Mouse (Mus musculus) stomach, embryonic 14.5 days (tissue): Measurements from ENCODE around the gene Ceacam20. TPM values are rescaled to one million over a fixed set of nuclear protein-coding genes. Genes with fewer than 3 reads are reported as not detected.
"Not testable (repeated sequence)": the region's sequence is repeated elsewhere in the genome, so short reads cannot be mapped to it uniquely, and the experiment has no call there.

Experiments used
- ATAC-seq: fragments of 200-750 bp; cut with Nextera tagmentation; 2 replicates; pipeline ENCODE4 v1.8.0; 2017; ENCODE audit warnings: low read depth, moderate TSS enrichment; ENCODE audit not compliant: insufficient number of reproducible peaks, insufficient read depth, low FRiP score
- H3K27ac ChIP-seq: fragments of 300-500 bp; sonication (generic); 2 replicates; pipeline ENCODE4 v1.5.1; 2014; ENCODE audit warnings: mild to moderate bottlenecking, low read length, moderate library complexity, mixed read lengths
- H3K27me3 ChIP-seq: fragments of 300-500 bp; sonication (generic); 2 replicates; pipeline ENCODE4 v1.6.1; 2014; ENCODE audit warnings: low read length, control low read depth, mixed read lengths; ENCODE audit not compliant: control insufficient read depth, insufficient read depth
- H3K36me3 ChIP-seq: fragments of 300-500 bp; sonication (generic); 2 replicates; pipeline ENCODE4 v1.6.1; 2014; ENCODE audit warnings: mild to moderate bottlenecking, control low read depth, low read length, moderate library complexity, mixed read lengths; ENCODE audit not compliant: control insufficient read depth, insufficient read depth
- H3K4me1 ChIP-seq: fragments of 300-500 bp; sonication (generic); 2 replicates; pipeline ENCODE4 v1.6.1; 2014; ENCODE audit warnings: low read length, control low read depth, mixed read lengths; ENCODE audit not compliant: control insufficient read depth, insufficient read depth
- H3K4me2 ChIP-seq: fragments of 300-500 bp; sonication (generic); replicated peaks from 2 replicates; pipeline ENCODE4 v1.6.1; 2014; ENCODE audit warnings: low read depth, low read length, control low read depth
- H3K4me3 ChIP-seq: fragments of 300-500 bp; sonication (generic); 2 replicates; pipeline ENCODE4 v1.5.1; 2014; ENCODE audit warnings: low read depth, low read length, control low read depth
- H3K9ac ChIP-seq: fragments of 300-500 bp; sonication (generic); replicated peaks from 2 replicates; pipeline ENCODE4 v1.6.1; 2014; ENCODE audit warnings: low read depth, mild to moderate bottlenecking, control low read depth, low read length, moderate library complexity, mixed read lengths
- H3K9me3 ChIP-seq: fragments of 300-500 bp; sonication (generic); 2 replicates; pipeline ENCODE4 v1.6.1; 2016; ENCODE audit warnings: low read depth, low read length, control low read depth; ENCODE audit not compliant: control insufficient read depth
- WGBS: fragments of 180-500 bp; shearing (Covaris S2); extraction: QIAGEN DNeasy Blood & Tissue Kit; methylation state at CpG from one replicate; pipeline ENCODE4 v1.1.7; 2014; 5-methylcytosine and 5-hydroxymethylcytosine counted together
- polyA plus RNA-seq: library from polyadenylated mRNA; unstranded; fragments of >200 nt; fragmentation: Nextera tagmentation; extraction: Ambion mirVana; gene quantifications from 2 replicates; pipeline ENCODE4 v1.2.1, GENCODE M21; 2014

Gene Ceacam20
- polyA plus RNA-seq, 1 experiment from 2014 or later = not detected

DNA sequence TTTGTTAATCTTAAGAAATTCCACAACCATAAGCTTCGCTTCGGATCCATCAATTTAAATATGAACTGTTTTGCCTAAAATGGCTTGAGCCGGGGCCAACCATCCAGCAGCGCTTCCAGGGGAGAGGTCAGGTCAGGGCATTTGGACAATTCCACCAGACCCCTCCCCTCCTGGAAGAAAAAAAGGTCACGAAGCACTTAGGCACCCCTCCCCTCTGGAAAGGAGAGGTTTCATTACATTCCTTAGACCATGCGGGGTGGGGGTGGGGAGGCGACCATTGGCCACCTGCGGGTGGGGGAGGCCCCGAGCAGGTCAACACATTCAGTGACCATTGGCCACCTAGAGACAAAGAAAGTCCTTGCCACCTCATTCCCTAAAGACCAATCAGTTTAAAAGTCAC lies 12.2 kb upstream of the Ceacam20 start:
- Histone ChIP-seq H3K4me3 (no peak overlapping the region), H3K9me3 (no peaks in the 10 kb centered on the region), H3K4me1 (no peaks in the 10 kb centered on the region), H3K4me2 (no peak overlapping the region), H3K27me3 (no peaks in the 10 kb centered on the region), H3K9ac (no peak overlapping the region), H3K27ac (no peak overlapping the region), H3K36me3 (no peaks in the 10 kb centered on the region)
- ATAC-seq = no peak
- WGBS = 31% methylated on average over 9 of the region's 9 CpGs

DNA sequence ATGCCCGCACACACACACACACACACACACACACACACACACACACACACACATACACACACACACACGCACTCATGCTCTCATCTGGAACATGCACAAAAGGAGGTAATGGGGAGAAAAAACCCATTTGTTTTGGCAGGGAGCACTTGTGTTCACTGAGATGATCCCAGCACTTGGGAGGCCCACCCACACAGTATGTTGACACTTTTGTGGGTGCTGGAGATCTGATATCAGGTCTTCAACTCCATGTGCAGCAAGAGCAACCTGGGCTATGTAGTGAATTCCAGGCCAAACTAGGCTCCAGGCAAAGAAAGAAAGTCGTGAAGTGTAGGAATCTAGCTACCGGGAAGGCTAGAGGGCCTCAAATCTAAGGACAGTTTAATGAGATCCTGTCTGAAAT lies 9.4 kb upstream of the Ceacam20 start:
- Histone ChIP-seq H3K36me3 (no peaks in the 10 kb centered on the region), H3K9me3 (no peaks in the 10 kb centered on the region), H3K27me3 (no peaks in the 10 kb centered on the region), H3K9ac (no peak overlapping the region), H3K4me2 (no peak overlapping the region), H3K4me3 (no peak overlapping the region), H3K27ac (no peak overlapping the region), H3K4me1 (no peaks in the 10 kb centered on the region)
- ATAC-seq = no peak
- WGBS = 62% methylated on average over 4 of the region's 4 CpGs

DNA sequence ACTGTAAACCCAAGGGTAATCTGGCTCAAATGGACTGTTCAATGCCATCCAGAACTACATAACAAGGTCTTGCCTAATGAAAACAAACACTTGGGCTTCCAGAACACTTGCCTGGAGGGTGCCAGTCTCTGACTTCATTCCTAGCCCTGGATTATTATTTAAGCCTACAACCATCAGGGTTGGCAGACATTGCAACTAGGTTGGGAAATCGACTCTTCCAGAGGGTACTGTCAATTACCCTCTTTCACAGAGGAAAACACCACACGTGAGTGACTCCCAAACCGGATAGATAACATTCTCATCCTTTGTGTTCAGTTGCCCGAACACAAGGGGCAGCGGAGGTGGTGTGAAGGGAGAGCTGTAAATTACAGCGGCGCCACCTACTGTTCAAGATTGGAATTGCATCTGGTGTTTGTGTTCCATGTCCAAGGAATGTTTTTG lies 8.9 kb upstream of the Ceacam20 start:
- no peaks in the 10 kb centered on the region for H3K9me3 ChIP-seq
- H3K4me2 ChIP-seq = no peak overlapping the region
- no peak overlapping the region for H3K4me3 ChIP-seq
- no peaks in the 10 kb centered on the region for H3K36me3 ChIP-seq
- no peak overlapping the region for H3K9ac ChIP-seq
- ATAC-seq = no peak; the same call in 1 of the 2 replicates
- no peaks in the 10 kb centered on the region for H3K27me3 ChIP-seq
- no peak overlapping the region for H3K27ac ChIP-seq
- 3% methylated on average over 7 of the region's 7 CpGs for WGBS
- H3K4me1 ChIP-seq = no peaks in the 10 kb centered on the region

DNA sequence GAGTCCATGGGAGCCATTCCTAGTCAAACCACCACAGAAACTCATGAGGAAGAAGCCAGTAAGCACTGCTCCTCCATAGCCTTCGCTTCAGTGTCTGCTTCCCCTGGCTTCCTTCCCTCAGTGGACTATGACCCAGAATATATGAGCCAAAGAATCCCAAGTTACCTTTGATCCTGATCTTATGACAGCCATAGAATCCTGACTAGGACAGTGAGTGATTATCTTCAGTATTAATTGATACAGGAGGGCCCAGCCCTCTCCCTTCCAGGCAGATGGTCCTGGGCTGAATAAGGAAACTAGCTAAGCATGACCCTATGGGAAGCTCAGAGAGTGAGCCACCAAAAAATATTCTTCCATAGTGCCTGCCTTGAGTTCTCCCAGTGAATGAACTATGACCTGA lies 2.8 kb upstream of the Ceacam20 start:
- Histone ChIP-seq H3K27me3 (no peaks in the 10 kb centered on the region), H3K9ac (no peak overlapping the region), H3K4me1 (no peaks in the 10 kb centered on the region), H3K36me3 (no peaks in the 10 kb centered on the region), H3K4me2 (no peak overlapping the region), H3K27ac (no peak overlapping the region), H3K9me3 (no peaks in the 10 kb centered on the region), H3K4me3 (no peak overlapping the region)
- ATAC-seq = no peak
- WGBS = 75% methylated on average over 1 of the region's 1 CpGs

DNA sequence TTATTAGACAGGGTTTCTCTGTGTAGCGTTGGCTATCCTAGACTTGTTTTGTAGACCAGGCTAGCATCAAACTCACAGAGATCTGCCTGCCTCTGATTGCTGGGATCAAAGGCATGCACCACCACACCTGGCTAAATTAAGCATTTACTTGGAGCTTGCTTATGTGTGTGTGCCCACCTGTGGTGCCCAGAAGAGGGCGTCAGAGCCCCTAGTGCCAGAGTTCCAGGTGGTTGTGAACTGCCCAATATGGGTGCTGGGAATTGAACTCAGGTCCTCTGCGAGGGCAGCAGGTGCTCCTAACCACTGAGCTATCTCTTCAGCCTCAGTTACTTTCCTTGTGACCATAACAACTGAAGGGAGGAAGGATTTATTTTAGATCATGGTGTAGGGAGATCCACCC lies 3.9 kb downstream of the Ceacam20 start:
- no peaks in the 10 kb centered on the region for H3K36me3 ChIP-seq
- H3K4me2 ChIP-seq = no peak overlapping the region
- no peak overlapping the region for H3K9ac ChIP-seq
- no peaks in the 10 kb centered on the region for H3K27me3 ChIP-seq
- H3K4me1 ChIP-seq = no peaks in the 10 kb centered on the region
- 72% methylated on average over 3 of the region's 3 CpGs for WGBS
- ATAC-seq = no peak
- H3K4me3 ChIP-seq = no peak overlapping the region
- no peak overlapping the region for H3K27ac ChIP-seq
- peaks cover 10% of the 10 kb centered on the region; the same call in 1 of the 2 replicates for H3K9me3 ChIP-seq

DNA sequence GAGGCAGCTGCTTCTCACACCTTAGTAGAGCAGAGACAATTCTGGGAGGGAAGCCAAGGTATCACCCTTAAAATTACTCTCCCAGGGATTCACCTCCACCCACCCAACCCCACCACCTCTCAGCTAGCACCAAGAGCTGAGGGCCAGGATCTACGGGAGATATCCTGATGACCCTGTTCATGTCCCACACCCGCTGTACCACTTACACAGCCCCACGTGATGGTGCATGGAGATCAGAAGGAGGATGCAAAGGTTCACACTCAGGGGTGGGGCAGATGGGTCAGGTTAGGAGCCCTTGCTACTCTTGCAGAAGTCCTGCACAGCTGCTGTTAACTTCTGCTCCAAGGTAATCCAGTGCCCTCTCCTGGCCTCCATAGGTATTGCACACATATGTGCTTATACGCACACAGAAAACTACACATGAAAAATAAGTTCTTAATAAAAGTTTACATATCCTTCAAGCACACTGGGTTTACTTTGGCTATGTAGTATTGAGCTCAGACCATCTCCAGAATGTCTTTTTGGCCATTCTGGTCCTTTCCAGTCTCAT lies 4.4 kb downstream of the Ceacam20 start:
- peaks cover 10% of the 10 kb centered on the region; the same call in 1 of the 2 replicates for H3K9me3 ChIP-seq
- no peaks in the 10 kb centered on the region for H3K36me3 ChIP-seq
- H3K4me2 ChIP-seq = no peak overlapping the region
- H3K27ac ChIP-seq = no peak overlapping the region
- no peak overlapping the region for H3K4me3 ChIP-seq
- 92% methylated on average over 4 of the region's 4 CpGs for WGBS
- H3K9ac ChIP-seq = no peak overlapping the region
- no peak for ATAC-seq
- H3K27me3 ChIP-seq = no peaks in the 10 kb centered on the region
- H3K4me1 ChIP-seq = no peaks in the 10 kb centered on the region

DNA sequence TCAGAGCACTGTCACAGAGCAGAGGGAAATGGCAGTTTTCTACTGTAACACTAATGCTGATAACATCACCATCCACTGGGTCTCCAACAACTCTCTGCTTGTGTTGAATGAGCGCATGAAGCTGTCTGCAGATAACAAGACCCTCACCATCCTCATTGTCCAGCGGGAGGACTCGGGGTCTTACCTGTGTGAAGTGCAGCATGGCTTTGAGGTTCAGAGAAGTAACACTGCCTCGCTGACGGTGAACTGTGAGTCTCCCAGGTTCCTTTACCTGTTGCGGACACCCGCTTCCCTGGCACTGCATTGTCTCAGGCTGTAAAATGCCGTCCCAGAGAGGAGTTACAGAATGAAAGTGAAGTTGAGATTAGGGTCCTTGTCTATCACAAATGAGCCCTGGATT lies 5.0 kb downstream of the Ceacam20 start:
- H3K9me3 ChIP-seq = peaks cover 10% of the 10 kb centered on the region; the same call in 1 of the 2 replicates
- no peaks in the 10 kb centered on the region for H3K4me1 ChIP-seq
- no peak overlapping the region for H3K4me3 ChIP-seq
- WGBS = 96% methylated on average over 8 of the region's 8 CpGs
- no peak overlapping the region for H3K4me2 ChIP-seq
- H3K36me3 ChIP-seq = no peaks in the 10 kb centered on the region
- no peaks in the 10 kb centered on the region for H3K27me3 ChIP-seq
- no peak for ATAC-seq
- no peak overlapping the region for H3K9ac ChIP-seq
- no peak overlapping the region for H3K27ac ChIP-seq

DNA sequence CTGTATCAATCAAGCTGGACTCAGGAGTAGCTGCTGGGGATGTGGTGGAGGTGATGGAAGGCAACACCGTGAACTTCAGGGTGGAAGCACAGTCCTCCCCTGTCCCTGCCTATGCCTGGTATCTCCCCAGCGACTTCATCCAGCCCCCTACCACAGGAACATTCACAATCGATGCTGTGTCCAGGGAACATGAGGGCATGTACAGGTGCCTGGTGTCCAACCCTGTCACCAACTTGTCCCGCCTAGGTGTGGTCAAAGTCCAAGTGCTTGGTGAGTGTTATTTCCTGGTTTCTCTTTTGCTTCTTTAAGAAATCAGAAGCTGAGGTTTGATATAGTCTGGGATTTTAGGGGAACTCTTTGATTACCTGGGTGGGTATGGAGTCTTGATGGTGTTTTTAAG lies 6.3 kb downstream of the Ceacam20 start:
- Histone ChIP-seq H3K4me3 (no peak overlapping the region), H3K9ac (no peak overlapping the region), H3K36me3 (no peaks in the 10 kb centered on the region), H3K27me3 (no peaks in the 10 kb centered on the region), H3K4me1 (no peaks in the 10 kb centered on the region), H3K4me2 (no peak overlapping the region), H3K27ac (no peak overlapping the region), H3K9me3 (peaks cover 10% of the 10 kb centered on the region; the same call in 1 of the 2 replicates)
- no peak for ATAC-seq
- 92% methylated on average over 4 of the region's 4 CpGs for WGBS

DNA sequence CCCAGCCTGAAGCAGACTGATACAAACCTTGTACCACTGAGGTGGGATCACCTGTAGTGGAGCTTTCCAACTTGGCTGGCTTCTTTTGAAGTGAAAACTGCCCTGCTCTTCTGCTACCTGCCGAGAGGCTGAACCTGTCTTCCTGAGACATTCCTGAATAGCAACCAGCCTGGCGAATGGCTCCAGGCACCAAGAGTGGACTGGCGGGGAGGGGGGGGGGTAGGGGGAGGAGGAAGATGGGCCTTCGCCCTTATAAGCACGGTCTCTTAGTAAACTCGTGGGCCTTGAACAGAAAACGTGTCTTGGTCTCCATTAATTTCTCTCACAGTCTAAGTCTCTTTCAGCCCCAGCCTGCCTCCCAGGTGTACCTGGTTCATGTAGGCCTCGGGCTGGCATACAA lies 26.0 kb downstream of the Ceacam20 start, which contains the start of gene Nlrp9b:
Gene Nlrp9b (plus strand): TSS at position 301 of the 400 bp plus-strand sequence.
- WGBS = 65% methylated on average over 8 of the region's 8 CpGs
- H3K4me2 ChIP-seq, H3K27ac ChIP-seq, ATAC-seq, H3K27me3 ChIP-seq, H3K4me1 ChIP-seq, H3K4me3 ChIP-seq, H3K9ac ChIP-seq, H3K36me3 ChIP-seq, H3K9me3 ChIP-seq: not testable (repeated sequence)
